Mouse (Mus musculus) lung, postnatal 0 days (tissue): ENCODE measurements around the gene Trim41.
A peak's percentile ranks its signal among the peaks of the same experiment; 100 is the strongest.

Source experiments
- CTCF ChIP-seq: IDR thresholded peaks from 2 replicates; pipeline ENCODE4 v1.5.1; 2016; ENCODE audit warnings: antibody characterized with exemption, mild to moderate bottlenecking
- EP300 ChIP-seq: IDR thresholded peaks from 2 replicates; pipeline ENCODE4 v1.6.1; 2016; ENCODE audit warnings: antibody characterized with exemption, mild to moderate bottlenecking, control low read depth

DNA sequence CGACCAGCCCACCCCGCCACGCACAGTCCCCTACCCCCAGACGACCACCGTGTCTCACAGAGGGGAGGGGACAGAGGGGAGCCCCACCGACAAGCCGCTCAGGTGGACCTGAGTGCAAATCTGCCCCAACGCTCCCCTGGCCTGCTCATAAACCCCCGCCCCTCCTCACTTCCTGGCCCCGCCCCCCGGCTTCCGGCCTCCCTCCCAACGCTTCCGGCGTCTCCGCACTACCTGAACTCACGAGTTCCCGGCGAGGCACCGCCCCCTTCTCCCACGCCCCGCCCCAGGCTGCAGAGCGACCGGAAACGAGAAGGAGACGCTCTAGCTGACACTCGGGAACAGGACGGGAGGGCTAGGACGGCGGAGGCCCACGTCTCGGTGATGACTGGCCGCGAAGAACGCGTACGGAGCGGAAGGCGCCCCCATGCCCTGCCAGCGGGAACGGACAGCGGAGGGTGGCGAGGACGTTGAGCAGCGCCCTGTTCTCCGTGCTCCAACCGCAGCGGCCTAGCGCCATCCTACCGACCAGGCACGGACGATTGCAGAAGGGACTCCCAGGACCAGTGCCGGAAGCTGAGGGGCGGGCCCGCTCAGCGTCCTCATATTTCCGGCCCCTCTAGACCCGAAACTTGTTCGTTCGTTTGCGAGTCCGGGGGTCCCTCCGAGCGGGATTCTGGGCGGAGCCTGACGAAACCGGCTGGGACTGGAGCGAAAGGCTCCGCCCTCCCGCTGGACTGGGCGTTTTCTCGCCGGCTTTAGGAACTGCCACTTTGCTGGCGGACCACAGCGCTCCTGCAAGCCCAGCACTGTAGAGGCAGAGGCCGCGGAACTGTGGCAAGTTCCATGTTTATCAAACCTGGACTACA is at the start of gene Trim41:
- peak; percentile 39; the same call in 1 of the 2 replicates for TF ChIP-seq CTCF
- TF ChIP-seq EP300, result 0 out of 2 replicates have a peak, but pooled peaks have one; percentile 29
